Mouse (Mus musculus): Measurements from ENCODE around the gene Fbxo31. TPM values are rescaled to one million over a fixed set of nuclear protein-coding genes. Genes with fewer than 3 reads are reported as not detected.

The Fbxo31 gene
- polyA plus RNA-seq, 1 experiment from 2014 or later: 13.9 TPM

DNA sequence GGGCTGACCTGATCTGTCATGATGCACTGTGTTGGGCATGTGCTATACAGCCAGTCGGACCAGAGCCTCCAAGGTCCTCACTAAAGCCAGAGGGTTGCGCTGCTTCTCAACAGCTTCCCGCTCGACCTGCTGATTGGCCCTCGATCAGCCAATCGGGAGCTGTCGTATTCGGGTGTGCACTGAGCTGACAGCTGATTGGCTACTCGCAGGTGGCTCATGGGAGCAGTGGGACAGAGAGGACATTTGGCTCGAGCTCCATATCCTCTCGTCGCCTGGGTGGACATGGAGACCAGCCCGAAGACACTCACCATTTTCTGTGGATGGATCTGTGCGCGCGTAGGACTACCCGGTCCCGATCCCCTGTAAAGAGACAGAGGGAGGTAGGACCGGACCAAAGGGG lies 36.7 kb downstream of the Fbxo31 start:
- WGBS: 83% methylated on average over 19 of the region's 19 CpGs
- DNase-seq (ENCODE audit: low spot score): no peak
- H3K36me3 ChIP-seq (replicated peaks): no peaks in the 10 kb centered on the region
- no peak overlapping the region for H3K4me3 ChIP-seq
- 0 out of 2 replicates have a peak, but pooled peaks cover 4% of the 10 kb centered on the region for H3K4me1 ChIP-seq
- H3K9me3 ChIP-seq: peaks cover 11% of the 10 kb centered on the region; the same call in 1 of the 2 replicates
- no peak overlapping the region for H3K27ac ChIP-seq (replicated peaks)
- 0 out of 2 replicates have a peak, but pooled peaks cover 9% of the 10 kb centered on the region for H3K27me3 ChIP-seq (replicated peaks; ENCODE audit: low read depth, poor library complexity, severe bottlenecking)

DNA sequence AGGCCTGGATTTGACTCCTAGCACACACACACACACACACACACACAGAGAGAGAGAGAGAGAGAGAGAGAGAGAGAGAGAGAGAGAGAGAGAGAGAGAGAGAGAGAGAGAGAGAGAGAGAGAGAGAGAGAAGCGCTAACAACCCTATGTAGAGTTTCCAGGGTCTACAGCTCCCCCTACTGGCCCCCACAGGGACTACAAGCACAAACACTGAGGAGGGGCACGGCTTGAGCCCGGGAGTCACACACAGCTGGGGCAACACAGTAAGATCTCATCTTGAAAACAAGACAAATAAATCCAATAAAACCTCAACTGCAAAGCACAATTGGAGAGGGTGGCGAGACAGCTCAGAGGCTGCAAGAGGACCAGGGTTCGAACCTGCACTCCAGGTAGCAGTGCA lies 46.2 kb downstream of the Fbxo31 start:
- Histone ChIP-seq H3K27me3 (replicated peaks; ENCODE audit: low read depth, poor library complexity, severe bottlenecking) (0 out of 2 replicates have a peak, but pooled peaks cover 5% of the 10 kb centered on the region), H3K9me3 (no peaks in the 10 kb centered on the region), H3K4me3 (no peak overlapping the region), H3K4me1 (peaks cover 5% of the 10 kb centered on the region; the same call in 1 of the 2 replicates), H3K27ac (replicated peaks) (no peak overlapping the region), H3K36me3 (replicated peaks) (no peaks in the 10 kb centered on the region)
- DNase-seq (ENCODE audit: low spot score): peak; percentile 74
- 42% methylated on average over 5 of the region's 5 CpGs for WGBS

DNA sequence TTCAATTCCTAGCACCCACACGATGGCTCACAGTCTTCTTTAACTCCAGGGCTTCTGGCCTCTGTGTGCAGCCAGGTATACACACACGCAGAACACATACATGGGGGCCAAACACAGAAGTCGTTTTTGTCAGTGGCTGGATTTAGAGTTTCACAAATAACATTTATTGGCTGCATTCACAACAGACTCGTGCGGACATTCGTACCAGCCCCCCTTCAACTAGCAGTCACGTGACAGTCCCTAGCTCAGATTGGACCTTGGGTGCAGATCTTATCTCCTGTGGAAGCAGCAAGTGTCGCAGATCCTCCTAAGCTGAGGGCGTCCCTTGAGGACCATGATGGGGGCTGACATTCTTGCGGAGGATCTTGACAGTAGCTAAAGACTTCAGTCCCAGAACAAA lies 48.0 kb downstream of the Fbxo31 start:
- no peaks in the 10 kb centered on the region for H3K36me3 ChIP-seq (replicated peaks)
- no peaks in the 10 kb centered on the region for H3K9me3 ChIP-seq
- 85% methylated on average over 10 of the region's 10 CpGs for WGBS
- H3K4me1 ChIP-seq: peaks cover 13% of the 10 kb centered on the region; the same call in 1 of the 2 replicates
- no peak overlapping the region for H3K27ac ChIP-seq (replicated peaks)
- 0 out of 2 replicates have a peak, but pooled peaks cover 16% of the 10 kb centered on the region for H3K27me3 ChIP-seq (replicated peaks; ENCODE audit: low read depth, poor library complexity, severe bottlenecking)
- H3K4me3 ChIP-seq: no peak overlapping the region
- DNase-seq (ENCODE audit: low spot score): no peak

DNA sequence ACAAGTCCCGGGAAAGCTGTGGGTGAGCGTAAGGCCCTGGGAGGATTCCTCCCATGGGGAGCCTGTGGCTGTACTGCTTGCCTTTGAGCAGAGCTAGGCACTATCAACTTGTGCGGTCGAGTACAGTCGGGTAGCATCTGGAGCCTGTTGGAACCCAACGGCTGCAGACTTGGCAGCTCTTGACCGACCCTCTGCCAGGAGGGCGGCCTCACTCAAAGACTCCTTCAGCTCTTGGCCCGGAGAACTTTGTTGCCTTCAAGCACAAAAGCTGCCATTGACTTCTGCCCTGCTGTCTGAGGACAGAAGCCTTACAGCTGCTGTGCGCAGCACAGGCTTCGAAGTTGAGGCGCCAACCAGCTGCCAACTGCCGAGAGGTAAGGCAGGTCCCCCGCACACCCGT lies 49.8 kb downstream of the Fbxo31 start:
- H3K27ac ChIP-seq (replicated peaks): no peak overlapping the region
- WGBS: 88% methylated on average over 15 of the region's 15 CpGs
- no peaks in the 10 kb centered on the region for H3K36me3 ChIP-seq (replicated peaks)
- peaks cover 13% of the 10 kb centered on the region; the same call in 1 of the 2 replicates for H3K4me1 ChIP-seq
- H3K9me3 ChIP-seq: no peaks in the 10 kb centered on the region
- no peak for DNase-seq (ENCODE audit: low spot score)
- H3K27me3 ChIP-seq (replicated peaks; ENCODE audit: low read depth, poor library complexity, severe bottlenecking): 0 out of 2 replicates have a peak, but pooled peaks cover 24% of the 10 kb centered on the region
- no peak overlapping the region for H3K4me3 ChIP-seq

DNA sequence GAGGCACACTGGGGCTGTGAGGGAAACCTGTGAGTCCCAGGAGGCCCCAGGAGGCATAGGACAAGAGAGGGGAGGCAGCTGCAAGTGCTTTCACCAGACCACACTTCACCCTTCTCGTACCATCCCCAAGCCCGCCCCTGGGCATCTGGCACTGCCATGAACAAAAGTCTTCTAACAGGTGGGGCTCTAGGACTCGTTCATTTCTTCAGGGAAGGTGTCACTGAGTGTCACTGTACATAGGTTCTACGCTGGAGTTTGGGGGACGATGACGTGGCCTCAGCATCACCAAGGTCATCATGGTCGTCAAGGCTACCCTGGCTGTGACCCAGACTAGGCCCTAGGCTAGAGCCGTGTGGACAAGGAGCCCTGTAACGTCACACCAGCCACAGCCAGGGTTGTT lies 50.9 kb downstream of the Fbxo31 start:
- Histone ChIP-seq H3K9me3 (no peaks in the 10 kb centered on the region), H3K27me3 (replicated peaks; ENCODE audit: low read depth, poor library complexity, severe bottlenecking) (peaks cover 28% of the 10 kb centered on the region; the same call in 1 of the 2 replicates), H3K36me3 (replicated peaks) (no peaks in the 10 kb centered on the region), H3K27ac (replicated peaks) (no peak overlapping the region), H3K4me1 (peaks cover 13% of the 10 kb centered on the region; the same call in 1 of the 2 replicates), H3K4me3 (no peak overlapping the region)
- 83% methylated on average over 9 of the region's 9 CpGs for WGBS
- no peak for DNase-seq (ENCODE audit: low spot score)

DNA sequence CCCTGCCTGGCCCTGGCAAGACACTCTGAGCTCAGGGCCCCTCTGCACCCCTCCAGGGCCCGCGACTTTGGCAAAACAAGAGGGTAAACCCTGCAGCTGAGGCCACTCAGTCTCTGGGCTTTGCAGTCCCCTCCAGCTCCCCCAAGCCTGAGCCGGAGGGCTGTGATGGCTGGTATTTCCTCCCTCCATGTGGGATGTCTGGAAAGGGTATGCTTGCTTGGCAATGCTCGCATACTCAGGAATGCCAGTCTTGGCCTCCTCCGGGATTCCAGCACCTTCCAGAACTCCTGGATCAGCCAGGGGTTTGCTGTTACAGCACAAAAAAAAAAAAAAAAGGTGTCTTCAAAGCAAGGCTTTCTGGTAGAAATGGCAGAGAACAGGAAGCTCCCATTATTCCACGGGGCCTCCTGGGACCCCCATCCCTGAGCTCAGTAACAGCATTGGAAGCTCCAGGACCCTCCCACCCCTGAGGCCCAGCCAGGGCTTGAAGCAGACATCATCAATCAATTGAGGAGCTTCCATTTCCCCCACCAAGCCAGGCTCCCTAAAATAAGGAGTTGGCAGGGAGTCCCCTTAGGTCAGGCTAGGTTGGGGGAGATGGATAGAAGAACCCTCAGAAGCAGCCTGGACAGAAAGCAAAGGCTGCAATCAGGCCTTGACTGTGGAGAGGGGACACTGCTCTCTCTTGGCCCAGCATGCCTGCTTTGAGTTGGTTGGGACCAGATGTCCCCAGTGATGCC lies 51.6 kb downstream of the Fbxo31 start:
- Histone ChIP-seq H3K27ac (replicated peaks) (no peak overlapping the region; the same call in 1 of the 2 replicates), H3K4me1 (peaks cover 14% of the 10 kb centered on the region; the same call in 1 of the 2 replicates), H3K4me3 (no peak overlapping the region), H3K36me3 (replicated peaks) (no peaks in the 10 kb centered on the region), H3K9me3 (no peaks in the 10 kb centered on the region), H3K27me3 (replicated peaks; ENCODE audit: low read depth, poor library complexity, severe bottlenecking) (peaks cover 30% of the 10 kb centered on the region; the same call in 1 of the 2 replicates)
- WGBS: 67% methylated on average over 6 of the region's 6 CpGs
- DNase-seq (ENCODE audit: low spot score): no peak

DNA sequence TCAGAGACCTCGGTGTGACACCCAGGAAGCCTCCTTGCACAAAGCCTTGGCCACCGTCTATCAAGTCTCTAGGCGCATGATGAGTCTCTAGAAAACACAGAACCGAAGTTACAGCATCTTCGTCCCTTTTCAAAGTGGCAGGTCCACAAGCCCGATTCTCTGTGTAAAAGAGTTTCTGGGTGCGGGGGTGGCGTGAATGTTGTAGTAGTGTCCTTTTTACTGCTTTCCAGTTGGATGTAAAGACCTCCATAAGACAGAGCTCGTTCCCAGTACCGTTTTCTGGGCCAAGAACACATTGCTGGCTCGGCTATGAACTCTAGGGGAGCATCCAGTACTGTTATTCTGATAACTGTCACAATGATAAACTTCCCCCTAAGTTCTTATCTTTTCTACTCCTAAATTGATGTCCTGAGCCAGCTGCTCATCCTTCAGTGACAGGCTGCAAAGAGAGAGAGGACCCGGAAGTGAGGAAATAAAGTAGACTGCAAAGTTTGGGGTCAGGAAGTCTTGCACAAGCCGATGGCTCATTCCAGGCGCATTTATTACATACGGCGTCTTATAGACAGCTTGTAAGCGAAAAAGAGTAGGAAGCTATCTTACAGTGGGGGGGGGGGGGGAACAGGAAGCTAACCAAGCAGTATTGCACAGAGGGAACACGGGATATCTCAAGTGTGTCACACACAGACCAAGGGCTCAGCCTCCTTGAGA lies 53.3 kb downstream of the Fbxo31 start:
- H3K27ac ChIP-seq (replicated peaks): no peak overlapping the region
- no peaks in the 10 kb centered on the region for H3K9me3 ChIP-seq
- no peak overlapping the region for H3K4me3 ChIP-seq
- H3K27me3 ChIP-seq (replicated peaks; ENCODE audit: low read depth, poor library complexity, severe bottlenecking): peaks cover 26% of the 10 kb centered on the region; the same call in 1 of the 2 replicates
- 87% methylated on average over 18 of the region's 18 CpGs for WGBS
- no peaks in the 10 kb centered on the region for H3K36me3 ChIP-seq (replicated peaks)
- DNase-seq (ENCODE audit: low spot score): no peak
- H3K4me1 ChIP-seq: peaks cover 10% of the 10 kb centered on the region; the same call in 1 of the 2 replicates

DNA sequence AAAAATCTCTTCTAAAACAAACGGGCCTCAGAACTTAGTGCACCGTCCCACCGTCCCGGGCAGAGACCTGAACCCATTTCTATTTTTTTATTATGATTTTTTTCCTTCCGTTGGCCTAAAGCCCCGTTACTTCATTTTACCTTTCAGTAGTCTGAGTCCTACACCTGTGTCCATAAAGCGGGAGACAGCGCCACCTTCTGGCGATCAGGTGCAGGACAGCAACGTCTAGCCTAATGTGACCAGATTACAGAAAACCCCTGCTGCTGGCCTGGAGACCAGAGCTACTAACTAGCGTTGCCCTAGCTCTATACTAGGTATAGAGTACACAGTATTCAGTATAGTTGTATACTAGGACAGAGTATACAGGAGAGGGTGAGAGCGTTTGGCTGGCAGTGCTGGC lies 65.2 kb downstream of the Fbxo31 start:
- H3K36me3 ChIP-seq (replicated peaks): no peaks in the 10 kb centered on the region
- 7% methylated on average over 12 of the region's 12 CpGs for WGBS
- H3K9me3 ChIP-seq: no peaks in the 10 kb centered on the region
- peak; percentile 88 for DNase-seq (ENCODE audit: low spot score)
- H3K4me1 ChIP-seq: peaks cover 12% of the 10 kb centered on the region
- H3K4me3 ChIP-seq: no peak overlapping the region
- no peak overlapping the region for H3K27ac ChIP-seq (replicated peaks)
- H3K27me3 ChIP-seq (replicated peaks; ENCODE audit: low read depth, poor library complexity, severe bottlenecking): peaks cover 60% of the 10 kb centered on the region

DNA sequence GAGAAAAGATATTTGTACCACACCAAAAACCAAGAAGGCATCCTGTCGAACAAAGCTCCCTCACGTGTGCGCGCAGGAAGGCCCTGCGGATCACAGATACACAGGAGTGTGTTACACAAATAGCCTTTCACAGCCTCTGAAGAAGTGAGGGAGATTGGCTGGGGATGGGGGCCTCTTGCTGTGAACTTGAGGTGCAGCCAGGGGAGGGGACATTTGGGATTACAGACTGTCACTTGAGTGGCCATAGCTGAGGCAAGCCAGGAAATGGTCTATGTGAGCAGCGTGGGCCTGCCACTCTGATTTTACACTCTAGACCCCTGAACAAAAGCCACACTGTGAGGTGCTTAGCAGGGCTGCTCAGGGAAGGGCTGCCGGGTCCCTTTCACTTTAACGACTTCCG lies 66.9 kb downstream of the Fbxo31 start:
- H3K9me3 ChIP-seq: no peaks in the 10 kb centered on the region
- no peak overlapping the region; the same call in 1 of the 2 replicates for H3K27ac ChIP-seq (replicated peaks)
- H3K27me3 ChIP-seq (replicated peaks; ENCODE audit: low read depth, poor library complexity, severe bottlenecking): peaks cover 65% of the 10 kb centered on the region

More for the DNA sequence above, 66.9 kb downstream of the Fbxo31 start:
- no peak overlapping the region for H3K4me3 ChIP-seq
- no peaks in the 10 kb centered on the region for H3K36me3 ChIP-seq (replicated peaks)
- no peak for DNase-seq (ENCODE audit: low spot score)
- WGBS: 49% methylated on average over 9 of the region's 9 CpGs
- H3K4me1 ChIP-seq: peaks cover 17% of the 10 kb centered on the region

Other genes starting within 250 kb of the Fbxo31 start
- gene 1700018B08Rik, start 34.5 kb downstream of the Fbxo31 start, polyA plus RNA-seq (2016; fragmentation: Nextera tagmentation; extraction: Ambion mirVana): not detected in 2 replicates
- 199 and 215 TPM in 2 replicates for gene Map1lc3b, start 11.6 kb upstream of the Fbxo31 start, polyA plus RNA-seq (2016; fragmentation: Nextera tagmentation; extraction: Ambion mirVana)
- gene Zcchc14, start 74.1 kb upstream of the Fbxo31 start, polyA plus RNA-seq (2016; fragmentation: Nextera tagmentation; extraction: Ambion mirVana): 15.0 and 17.3 TPM in 2 replicates
- 5.2 and 5.7 TPM in 2 replicates for gene Jph3, start 150.8 kb upstream of the Fbxo31 start, polyA plus RNA-seq (2016; fragmentation: Nextera tagmentation; extraction: Ambion mirVana)